Mouse (Mus musculus) heart, adult 2 months (tissue): ENCODE data around the gene 1700061G19Rik. TPM values are rescaled to one million over a fixed set of nuclear protein-coding genes. Genes with fewer than 3 reads are reported as not detected.

ENCODE experiments used
- DNase-seq, 2 experiments: peaks; one replicate each; pipeline ENCODE4 v3.0.0; 2021
- H3K27ac ChIP-seq: fragments of 200-600 bp; 2 replicates; pipeline ENCODE4 v1.8.1; 2022
- H3K27me3 ChIP-seq: fragments of 200-500 bp; 2 replicates; pipeline ENCODE4 v1.6.1; 2012; ENCODE audit warnings: mild to moderate bottlenecking, low read length, inconsistent platforms, mixed read lengths; ENCODE audit not compliant: control insufficient read depth, insufficient read depth
- H3K36me3 ChIP-seq: fragments of 200-500 bp; 2 replicates; pipeline ENCODE4 v1.6.1; 2012; ENCODE audit warnings: low read length, inconsistent platforms; ENCODE audit not compliant: control insufficient read depth, insufficient read depth
- H3K4me1 ChIP-seq: fragments of 200-500 bp; 2 replicates; pipeline ENCODE4 v1.6.1; 2011; ENCODE audit warnings: low read length; ENCODE audit not compliant: control insufficient read depth, insufficient read depth
- H3K4me3 ChIP-seq: fragments of 200-600 bp; 2 replicates; pipeline ENCODE4 v1.8.1; 2022
- H3K79me2 ChIP-seq: fragments of 200-500 bp; replicated peaks from 2 replicates; pipeline ENCODE4 v1.6.1; 2012; ENCODE audit warnings: mild to moderate bottlenecking, inconsistent platforms, low read length, moderate library complexity, mixed read lengths; ENCODE audit not compliant: control insufficient read depth, insufficient read depth
- H3K9ac ChIP-seq: fragments of 200-500 bp; 2 replicates; pipeline ENCODE4 v1.6.1; 2012; ENCODE audit warnings: low read depth, mild to moderate bottlenecking, control low read depth, inconsistent platforms, low read length, mixed read lengths
- CTCF ChIP-seq: fragments of 200-600 bp; IDR thresholded peaks from 2 replicates; pipeline ENCODE4 v1.8.1; 2022; ENCODE audit warnings: antibody characterized with exemption, mild to moderate bottlenecking, moderate library complexity
- EP300 ChIP-seq: fragments of 200-500 bp; IDR thresholded peaks from 2 replicates; pipeline ENCODE4 v1.6.1; 2011; ENCODE audit warnings: low read depth, low read length, control low read depth; ENCODE audit not compliant: insufficient read depth
- POLR2A ChIP-seq: fragments of 200-500 bp; IDR thresholded peaks from 2 replicates; pipeline ENCODE4 v1.6.1; 2011; ENCODE audit warnings: mild to moderate bottlenecking, low read depth, low read length, control low read depth; ENCODE audit not compliant: insufficient read depth
- WGBS: fragments of 180-500 bp; shearing (Covaris S2); methylation state at CpG from one replicate; pipeline ENCODE4 v1.1.7; 2018; 5-methylcytosine and 5-hydroxymethylcytosine counted together
- intact Hi-C: fragments of 180-260 bp; cut with DNase I; formaldehyde crosslinking; loops from one replicate; pipeline ENCODE4 v1.15.1; 2025
- polyA plus RNA-seq: library from polyadenylated mRNA; depleted of rRNA; stranded (reverse); fragments of >200 nt; gene quantifications from 2 replicates; pipeline ENCODE4 v1.2.3, GENCODE M21; 2012
- total RNA-seq, 2 experiments: library from RNA; stranded (reverse); gene quantifications; 2 replicates each; pipeline ENCODE4 v1.2.3; 2021

Gene 1700061G19Rik
- total and polyA plus RNA-seq, 3 experiments = 0.04 TPM; not detected in 2

DNA sequence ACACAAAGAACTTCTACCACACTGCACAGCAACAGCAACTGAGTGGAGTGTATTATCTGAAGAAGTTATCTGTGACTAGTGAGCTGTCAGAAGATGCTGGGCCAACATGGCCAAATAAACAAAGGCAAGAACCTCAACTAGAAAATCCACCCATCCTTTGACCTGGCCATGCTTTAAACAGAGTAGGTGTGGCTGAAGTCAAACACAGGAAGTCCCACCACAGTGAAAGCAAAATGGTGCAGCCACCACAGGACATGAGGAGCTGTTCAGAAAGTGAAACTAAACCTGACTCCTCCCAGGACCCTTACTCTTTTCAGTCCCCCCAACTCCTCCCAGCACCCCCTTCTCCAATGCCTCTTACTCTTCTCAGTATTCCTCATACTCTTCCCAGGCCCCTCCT is 38.2 kb downstream of the 1700061G19Rik start:
- no peak overlapping the region for H3K9ac ChIP-seq
- H3K4me1 ChIP-seq = no peaks in the 10 kb centered on the region
- no peaks in the 10 kb centered on the region for H3K36me3 ChIP-seq
- no peak for DNase-seq
- intact Hi-C loops = no loop called here
- no peak overlapping the region for H3K27ac ChIP-seq
- TF ChIP-seq CTCF (no peak), EP300 (no peak), POLR2A (no peak)
- no peak overlapping the region for H3K4me3 ChIP-seq
- H3K79me2 ChIP-seq = no peaks in the 10 kb centered on the region
- no peaks in the 10 kb centered on the region for H3K27me3 ChIP-seq

DNA sequence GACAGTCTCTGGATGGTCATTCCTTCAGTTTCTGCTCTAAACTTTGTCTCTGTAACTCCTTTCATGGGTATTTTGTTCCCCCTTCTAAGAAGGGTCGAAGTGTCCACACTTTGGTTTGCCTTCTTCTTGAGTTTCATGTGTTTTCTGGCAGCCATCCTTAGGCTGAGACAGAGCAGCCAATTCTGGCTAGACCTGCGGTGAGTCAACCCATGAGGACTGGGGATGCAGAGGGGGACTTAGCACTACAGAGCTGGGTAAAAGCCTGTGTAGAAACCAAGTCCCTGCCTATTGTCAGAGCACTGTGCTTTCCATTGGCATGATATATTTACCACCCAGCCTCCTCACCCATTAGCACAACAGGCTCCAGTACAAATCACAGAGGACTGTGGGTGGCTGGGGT is 41.9 kb downstream of the 1700061G19Rik start:
- H3K4me1 ChIP-seq = no peaks in the 10 kb centered on the region
- 60% methylated on average over 2 of the region's 2 CpGs for WGBS
- DNase-seq = no peak
- TF ChIP-seq POLR2A (no peak), CTCF (no peak), EP300 (no peak)
- H3K27me3 ChIP-seq = no peaks in the 10 kb centered on the region
- H3K27ac ChIP-seq = no peak overlapping the region
- H3K9ac ChIP-seq = no peak overlapping the region
- no peaks in the 10 kb centered on the region for H3K79me2 ChIP-seq
- H3K4me3 ChIP-seq = no peak overlapping the region
- intact Hi-C loops = no loop called here
- no peaks in the 10 kb centered on the region for H3K36me3 ChIP-seq

DNA sequence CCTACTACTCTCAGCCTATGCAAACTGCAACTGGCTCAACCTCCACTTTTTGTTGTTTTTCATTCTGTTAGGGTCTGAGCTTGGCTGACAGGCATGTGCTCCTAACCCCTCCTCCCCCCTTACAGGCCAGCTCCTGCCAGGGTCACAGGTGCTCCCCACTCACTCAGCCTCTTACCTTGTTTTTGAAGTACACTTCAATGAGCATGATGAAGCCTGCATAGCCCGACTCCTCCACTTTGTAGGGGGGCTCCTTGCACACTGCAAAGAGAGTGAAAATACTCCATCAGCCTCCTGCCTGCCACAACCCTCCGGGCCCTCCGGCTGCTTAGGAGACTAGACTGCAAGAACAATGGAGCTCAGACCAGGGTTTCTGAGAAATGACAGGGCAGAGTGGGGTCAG is 44.4 kb downstream of the 1700061G19Rik start:
- no peaks in the 10 kb centered on the region for H3K36me3 ChIP-seq
- 95% methylated on average over 3 of the region's 3 CpGs for WGBS
- TF ChIP-seq POLR2A (no peak), CTCF (no peak), EP300 (no peak)

DNA sequence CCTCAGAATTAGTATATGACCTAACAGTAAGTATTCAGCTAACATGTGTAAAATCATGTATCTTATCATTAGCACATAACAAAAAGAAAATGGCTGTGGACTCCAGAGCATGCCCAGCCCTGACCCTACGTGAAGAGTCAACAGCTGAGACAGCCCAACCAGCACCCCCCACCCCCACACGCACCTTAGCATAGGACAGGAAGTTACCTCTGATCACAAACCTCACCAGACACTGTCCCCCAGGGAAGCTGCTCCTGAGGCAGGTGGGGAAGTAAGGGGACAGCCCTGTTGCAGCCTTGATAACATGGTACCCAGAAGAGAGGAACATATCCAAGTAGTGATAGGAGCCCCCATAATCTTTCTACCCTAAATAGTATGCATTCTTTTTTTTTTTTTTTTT is 50.7 kb downstream of the 1700061G19Rik start:
- Histone ChIP-seq H3K4me1 (peaks cover 1% of the 10 kb centered on the region; the same call in 1 of the 2 replicates), H3K9ac (no peak overlapping the region), H3K79me2 (peaks cover 4% of the 10 kb centered on the region), H3K4me3 (no peak overlapping the region), H3K27ac (no peak overlapping the region), H3K27me3 (no peaks in the 10 kb centered on the region), H3K36me3 (no peaks in the 10 kb centered on the region)
- intact Hi-C loops = no loop called here
- 90% methylated on average over 2 of the region's 2 CpGs for WGBS
- no peak for TF ChIP-seq POLR2A
- TF ChIP-seq EP300 = no peak
- no peak for TF ChIP-seq CTCF
- DNase-seq = peak in 1 of 2 experiments; percentile 1

More for the DNA sequence above, 44.4 kb downstream of the 1700061G19Rik start:
- Histone ChIP-seq H3K4me3 (no peak overlapping the region), H3K27ac (no peak overlapping the region), H3K27me3 (no peaks in the 10 kb centered on the region), H3K79me2 (no peaks in the 10 kb centered on the region), H3K9ac (no peak overlapping the region), H3K4me1 (no peaks in the 10 kb centered on the region)
- no peak for DNase-seq
- intact Hi-C loops = no loop called here

DNA sequence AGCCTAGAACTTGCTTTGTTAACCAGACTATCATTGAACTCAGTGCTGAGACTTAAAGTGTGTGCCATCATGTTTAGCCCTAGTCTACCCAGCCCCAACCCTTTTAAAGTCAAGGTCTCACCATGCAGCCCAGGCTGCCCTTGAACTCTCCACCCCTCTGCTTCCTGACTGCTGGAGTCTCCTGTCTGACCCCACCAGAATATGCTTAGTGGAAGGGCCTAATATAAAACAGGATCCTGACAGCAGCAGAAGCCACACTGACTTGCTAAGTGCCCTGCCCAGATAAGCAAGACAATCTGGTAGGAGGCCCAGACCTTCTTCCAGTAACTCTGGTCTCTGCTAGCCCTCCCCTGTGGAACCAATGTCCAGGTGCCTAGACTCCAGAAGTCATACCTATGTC is 53.8 kb downstream of the 1700061G19Rik start:
- H3K9ac ChIP-seq = no peak overlapping the region
- no peak for DNase-seq
- peaks cover 7% of the 10 kb centered on the region for H3K79me2 ChIP-seq
- peaks cover 1% of the 10 kb centered on the region for H3K4me1 ChIP-seq
- no peak overlapping the region for H3K27ac ChIP-seq
- no peak for TF ChIP-seq POLR2A
- no peak for TF ChIP-seq CTCF
- no peak for TF ChIP-seq EP300
- H3K4me3 ChIP-seq = no peak overlapping the region
- no peaks in the 10 kb centered on the region for H3K36me3 ChIP-seq
- no peaks in the 10 kb centered on the region for H3K27me3 ChIP-seq
- intact Hi-C loops = no loop called here

DNA sequence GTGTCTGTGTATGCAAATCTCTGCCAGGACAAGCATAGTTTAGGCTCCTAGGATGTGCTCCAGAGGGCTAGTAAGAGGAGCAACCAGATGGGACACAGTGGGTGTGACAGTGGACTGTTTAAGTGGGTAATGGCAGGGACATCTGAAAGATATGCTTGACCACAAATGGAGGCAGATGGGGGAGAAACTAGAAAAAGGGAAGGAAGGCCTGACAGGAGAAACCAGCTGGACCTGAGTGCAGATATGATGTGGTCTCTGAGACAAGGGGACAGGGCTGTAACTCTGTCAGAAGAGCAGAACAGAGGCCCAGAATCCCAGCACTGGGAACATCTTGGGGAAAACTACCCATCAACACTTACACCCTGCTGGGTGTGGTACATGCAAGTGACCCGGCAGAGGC is 54.3 kb downstream of the 1700061G19Rik start:
- Histone ChIP-seq H3K79me2 (peaks cover 7% of the 10 kb centered on the region), H3K9ac (no peak overlapping the region), H3K4me1 (peaks cover 1% of the 10 kb centered on the region), H3K36me3 (no peaks in the 10 kb centered on the region), H3K27ac (no peak overlapping the region), H3K27me3 (no peaks in the 10 kb centered on the region), H3K4me3 (no peak overlapping the region)
- DNase-seq = no peak
- intact Hi-C loops = no loop called here
- TF ChIP-seq POLR2A (no peak), CTCF (no peak), EP300 (no peak)
- 55% methylated on average over 1 of the region's 1 CpGs for WGBS

DNA sequence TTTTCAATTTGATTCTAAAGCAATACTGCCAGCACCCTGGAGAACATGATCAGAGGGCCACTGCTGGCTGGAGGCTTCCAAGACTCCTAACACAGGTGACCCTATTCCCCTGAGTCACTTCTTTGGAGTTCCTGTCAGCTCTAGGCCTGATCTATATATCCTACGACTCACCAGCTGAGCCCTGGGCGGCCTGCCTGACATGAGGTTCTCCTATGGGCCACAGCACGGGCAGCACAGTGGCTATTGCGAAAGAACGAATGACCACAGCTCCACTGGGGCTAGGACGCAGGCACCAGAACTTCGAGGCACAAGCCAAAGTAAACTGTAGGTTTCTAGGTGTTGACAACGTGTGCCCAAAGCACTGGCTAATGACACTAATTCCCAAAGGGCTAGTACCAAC is 54.7 kb downstream of the 1700061G19Rik start:
- H3K27ac ChIP-seq = no peak overlapping the region
- H3K79me2 ChIP-seq = peaks cover 9% of the 10 kb centered on the region
- no peak overlapping the region for H3K9ac ChIP-seq
- 58% methylated on average over 8 of the region's 8 CpGs for WGBS
- H3K36me3 ChIP-seq = no peaks in the 10 kb centered on the region
- no peak for TF ChIP-seq EP300
- TF ChIP-seq POLR2A = no peak
- TF ChIP-seq CTCF = no peak
- H3K4me3 ChIP-seq = no peak overlapping the region
- peaks cover 1% of the 10 kb centered on the region for H3K4me1 ChIP-seq
- H3K27me3 ChIP-seq = no peaks in the 10 kb centered on the region
- no peak for DNase-seq
- intact Hi-C loops = no loop called here
